Mouse (Mus musculus) adrenal gland, postnatal 36 days (tissue): ENCODE results near the gene Rfwd3. TPM values are rescaled to one million over a fixed set of nuclear protein-coding genes. Genes with fewer than 3 reads are reported as not detected.
A peak's percentile ranks its signal among the peaks of the same experiment; 100 is the strongest.
"Not testable (repeated sequence)": the region's sequence is repeated elsewhere in the genome, so short reads cannot be mapped to it uniquely, and the experiment has no call there.

Source experiments
- DNase-seq, 2 experiments: peaks; one replicate each; pipeline ENCODE4 v3.0.0; 2021; ENCODE audit warnings: mixed read lengths in 1 of 2
- long read RNA-seq, 2 experiments: library from polyadenylated mRNA; stranded (forward); transcript quantifications; one replicate each; pipeline ENCODE4 v2.0.0; 2021; ENCODE audit warnings: borderline sequencing depth in 2 of 2
- total RNA-seq, 2 experiments: library from RNA; stranded (reverse); gene quantifications; 2 replicates each; pipeline ENCODE4 v1.2.3; 2021

The Rfwd3 gene
- 10 to 100 TPM; 48.8 to 72.7 TPM for total RNA-seq
- long read RNA-seq, experiment 1, full-length matches to known transcripts = 4 of 14 reads
- long read RNA-seq, experiment 1, partial matches to known transcripts = 3 of 14 reads
- long read RNA-seq, experiment 1, other reads (novel, unspliced or antisense) = 7 of 14 reads
- long read RNA-seq, experiment 2, partial matches to known transcripts = 0 of 6 reads
- long read RNA-seq, experiment 2, other reads (novel, unspliced or antisense) = 6 of 6 reads

GRCm38 (mm10) chr8:111299821-111300568 is at the start of gene Rfwd3:
TSS of gene Rfwd3 (minus strand) at chr8:111300222.
- DNase-seq = peak; percentile 97 to 98

- peak; percentile 87 to 92 for DNase-seq
Observed at GRCm38 (mm10) chr8:111343225-111343624, 43.2 kb upstream of the Rfwd3 start.

- peak in 1 of 2 experiments; percentile 18 for DNase-seq
Observed at GRCm38 (mm10) chr8:111340186-111340585, 40.2 kb upstream of the Rfwd3 start.

- DNase-seq = peak; percentile 38 to 44
Observed at GRCm38 (mm10) chr8:111338370-111339208, 38.6 kb upstream of the Rfwd3 start.

- DNase-seq = peak; percentile 76 to 77
Observed at GRCm38 (mm10) chr8:111337890-111338347, 37.9 kb upstream of the Rfwd3 start, which contains the start of gene Mlkl. TSS of gene Mlkl (minus strand) at chr8:111338177.

- peak; percentile 19 to 30 for DNase-seq
Observed at GRCm38 (mm10) chr8:111337311-111337889, 37.4 kb upstream of the Rfwd3 start.

- DNase-seq = no peak
Observed at GRCm38 (mm10) chr8:111336692-111337091, 36.7 kb upstream of the Rfwd3 start.

GRCm38 (mm10) chr8:111325222-111325790 is 25.3 kb upstream of the Rfwd3 start:
- DNase-seq = no peak

GRCm38 (mm10) chr8:111314729-111315128 is 14.7 kb upstream of the Rfwd3 start:
- no peak for DNase-seq

- DNase-seq = not testable (repeated sequence)
Observed at GRCm38 (mm10) chr8:111313961-111314360, 13.9 kb upstream of the Rfwd3 start.

GRCm38 (mm10) chr8:111312758-111313162 is 12.7 kb upstream of the Rfwd3 start:
- peak; percentile 31 to 33 for DNase-seq

- DNase-seq = not testable (repeated sequence)
Observed at GRCm38 (mm10) chr8:111310006-111310405, 10.0 kb upstream of the Rfwd3 start.

- DNase-seq = peak; percentile 59 to 69
Observed at GRCm38 (mm10) chr8:111305031-111305730, 5.2 kb upstream of the Rfwd3 start.

- no peak for DNase-seq
Observed at GRCm38 (mm10) chr8:111304359-111304758, 4.3 kb upstream of the Rfwd3 start.

GRCm38 (mm10) chr8:111303076-111303803 is 3.2 kb upstream of the Rfwd3 start:
- DNase-seq = not testable (repeated sequence)

- DNase-seq = peak in 1 of 2 experiments; percentile 23
Observed at GRCm38 (mm10) chr8:111300597-111301546, 850 bp upstream of the Rfwd3 start.

GRCm38 (mm10) chr8:111299363-111299820 is 630 bp downstream of the Rfwd3 start:
- DNase-seq = peak; percentile 58 to 67

GRCm38 (mm10) chr8:111298011-111298410 is 2.0 kb downstream of the Rfwd3 start:
- DNase-seq = no peak

GRCm38 (mm10) chr8:111291733-111292132 is 8.3 kb downstream of the Rfwd3 start:
- DNase-seq = peak; percentile 75 to 77
